Mouse (Mus musculus): ENCODE measurements around the gene Gm38119.
"Not testable (repeated sequence)": the region's sequence is repeated elsewhere in the genome, so short reads cannot be mapped to it uniquely, and the experiment has no call there.

Gene Gm38119

GRCm38 (mm10) chr3:92738996-92739395 lies at the start of gene Gm38119:
Gene Gm38119, minus strand, starts transcription at chr3:92739096.
- no peak for DNase-seq (ENCODE audit: low read depth in 1 of 2, low spot score in 2 of 2)

GRCm38 (mm10) chr3:92778799-92779198 lies 39.9 kb upstream of the Gm38119 start, which contains the start of gene Lce1i:
Gene Lce1i, minus strand, starts transcription at chr3:92778899.
- no peak for DNase-seq (ENCODE audit: low read depth in 1 of 2, low spot score in 2 of 2)

GRCm38 (mm10) chr3:92771573-92771972 lies 32.7 kb upstream of the Gm38119 start:
- no peak for DNase-seq (ENCODE audit: low read depth in 1 of 2, low spot score in 2 of 2)

GRCm38 (mm10) chr3:92764965-92765364 lies 26.1 kb upstream of the Gm38119 start, which contains the start of gene Lce1h:
Gene Lce1h, minus strand, starts transcription at chr3:92765065.
- no peak for DNase-seq (ENCODE audit: low read depth in 1 of 2, low spot score in 2 of 2)

- DNase-seq (ENCODE audit: low read depth in 1 of 2, low spot score in 2 of 2): no peak
These were observed 14.3 kb upstream of the Gm38119 start for GRCm38 (mm10) chr3:92753197-92753596.

GRCm38 (mm10) chr3:92752238-92752637 lies 13.3 kb upstream of the Gm38119 start, which contains the start of gene Lce1g:
Gene Lce1g, minus strand, starts transcription at chr3:92752338.
- no peak for DNase-seq (ENCODE audit: low read depth in 1 of 2, low spot score in 2 of 2)

- DNase-seq (ENCODE audit: low read depth in 1 of 2, low spot score in 2 of 2): no peak
These were observed 16.3 kb downstream of the Gm38119 start for GRCm38 (mm10) chr3:92722631-92723030.

GRCm38 (mm10) chr3:92720250-92720649 lies 18.6 kb downstream of the Gm38119 start, which contains the start of gene Lce1f:
Gene Lce1f, minus strand, starts transcription at chr3:92720350.
- no peak for DNase-seq (ENCODE audit: low read depth in 1 of 2, low spot score in 2 of 2)

GRCm38 (mm10) chr3:92715122-92715521 lies 23.8 kb downstream of the Gm38119 start:
- DNase-seq (ENCODE audit: low read depth in 1 of 2, low spot score in 2 of 2): no peak

GRCm38 (mm10) chr3:92708974-92709373 lies 29.9 kb downstream of the Gm38119 start, which contains the start of gene Lce1e:
Gene Lce1e, minus strand, starts transcription at chr3:92709074.
- no peak for DNase-seq (ENCODE audit: low read depth in 1 of 2, low spot score in 2 of 2)

- DNase-seq (ENCODE audit: low read depth in 1 of 2, low spot score in 2 of 2): no peak
These were observed 44.3 kb downstream of the Gm38119 start for GRCm38 (mm10) chr3:92694613-92695012.

- DNase-seq (ENCODE audit: low read depth in 1 of 2, low spot score in 2 of 2): no peak
These were observed 47.2 kb downstream of the Gm38119 start for GRCm38 (mm10) chr3:92691688-92692087.

- DNase-seq (ENCODE audit: low read depth in 1 of 2, low spot score in 2 of 2): not testable (repeated sequence)
These were observed 49.7 kb downstream of the Gm38119 start for GRCm38 (mm10) chr3:92689154-92689553.
